Mouse (Mus musculus): ENCODE results near the gene G530012D18Rik. TPM values are rescaled to one million over a fixed set of nuclear protein-coding genes. Genes with fewer than 3 reads are reported as not detected.

Gene G530012D18Rik
- polyA plus RNA-seq (2012; rRNA removed), result 0.17 TPM in 1 of 2 replicates, not detected in the other

DNA sequence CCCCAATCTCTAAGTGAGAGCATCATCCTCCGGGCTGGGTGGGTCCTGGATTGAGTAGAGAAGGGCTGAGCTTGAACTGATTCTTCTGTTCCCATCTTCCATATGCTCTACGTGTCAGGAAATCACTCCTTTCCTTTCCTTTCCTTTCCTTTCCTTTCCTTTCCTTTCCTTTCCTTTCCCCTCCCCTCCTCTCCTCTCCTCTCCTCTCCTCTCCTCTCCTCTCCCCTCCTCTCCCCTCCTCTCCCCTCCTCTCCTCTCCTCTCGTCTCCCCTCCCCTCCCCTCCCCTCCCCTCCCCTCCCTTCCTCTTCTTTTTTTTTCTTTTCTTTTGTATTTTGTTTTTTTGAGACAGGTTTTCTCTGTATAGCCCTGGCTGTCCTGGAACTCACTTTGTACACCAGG lies at the start of gene G530012D18Rik:
G530012D18Rik (plus strand) TSS at position 301 of the 400 bp plus-strand sequence.

DNA sequence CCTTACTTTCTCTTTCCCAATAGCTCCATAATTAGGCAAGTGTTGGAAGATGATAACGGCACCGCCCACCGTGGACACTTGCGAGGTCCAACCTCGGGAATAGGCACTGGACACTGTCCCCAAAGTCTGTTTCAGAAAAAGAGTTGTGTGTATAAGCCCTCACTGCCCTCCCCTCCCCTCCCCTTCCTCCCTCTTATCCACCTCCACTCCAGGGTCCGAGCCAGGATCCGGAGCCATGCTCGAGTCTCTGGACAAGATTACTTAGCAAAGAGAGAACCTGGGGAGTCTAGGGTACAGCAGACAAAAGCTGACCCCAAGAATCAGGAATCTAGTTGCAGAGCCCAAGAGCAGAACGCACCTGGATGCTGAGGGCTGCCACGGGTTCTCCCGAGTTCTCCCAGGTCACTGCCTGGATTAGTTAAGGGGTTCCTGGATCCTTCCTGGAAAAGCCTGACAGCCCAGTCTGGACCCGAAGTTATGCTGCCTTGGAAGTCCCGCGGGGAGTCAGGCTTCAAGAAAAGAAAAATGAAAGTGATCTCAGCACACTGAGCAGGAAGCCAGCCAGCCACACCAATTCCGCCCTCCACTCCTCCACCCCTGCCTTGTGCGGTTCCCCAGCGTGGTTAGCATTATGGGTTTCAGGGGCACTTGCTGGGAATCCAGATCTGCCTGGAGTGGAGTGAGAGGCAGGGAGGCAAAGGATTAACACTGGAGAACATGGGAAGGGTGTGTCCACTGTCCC lies 23.0 kb downstream of the G530012D18Rik start, which contains the start of gene Sp110:
Sp110 (minus strand) TSS at position 547 of the 742 bp plus-strand sequence.

DNA sequence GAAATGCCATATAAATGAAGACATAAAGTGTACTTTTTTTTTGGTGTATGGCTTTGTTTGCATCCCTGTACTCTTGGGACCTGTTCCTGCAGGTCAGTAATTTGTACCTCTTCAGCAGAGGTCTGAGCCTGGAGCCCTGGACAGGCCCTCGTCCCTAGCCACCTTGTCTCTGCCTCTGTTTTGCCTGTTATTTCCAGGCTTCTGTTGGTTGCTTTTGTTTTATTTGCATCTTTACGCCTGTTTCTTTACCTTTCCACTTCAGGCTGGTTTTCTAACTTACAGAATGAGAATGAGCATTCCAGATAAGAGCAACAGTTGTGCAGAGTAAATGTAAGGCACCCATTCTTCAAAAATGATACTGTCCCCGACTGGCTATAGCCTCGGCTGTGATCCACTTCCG lies 24.6 kb downstream of the G530012D18Rik start, which contains the start of gene Sp140:
Sp140 (plus strand) TSS at position 301 of the 400 bp plus-strand sequence.

Other genes with a start within 250 kb of the G530012D18Rik start
- gene Sp110, start 23.1 kb downstream of the G530012D18Rik start, polyA plus RNA-seq (2012; rRNA removed), result 4.5 and 6.0 TPM in 2 replicates
- 2.8 and 3.0 TPM in 2 replicates for gene Sp140, start 24.7 kb downstream of the G530012D18Rik start, polyA plus RNA-seq (2012; rRNA removed)
- 2.2 and 3.7 TPM in 2 replicates for gene Sp100, start 74.3 kb downstream of the G530012D18Rik start, polyA plus RNA-seq (2012; rRNA removed)
- 2.6 and 3.5 TPM in 2 replicates for gene A630001G21Rik, start 203.0 kb downstream of the G530012D18Rik start, polyA plus RNA-seq (2012; rRNA removed)
- gene Cab39, start 217.8 kb downstream of the G530012D18Rik start, polyA plus RNA-seq (2012; rRNA removed), result 20.3 and 23.8 TPM in 2 replicates